Mouse (Mus musculus): ENCODE measurements around the gene Neurod1. TPM values are rescaled to one million over a fixed set of nuclear protein-coding genes. Genes with fewer than 3 reads are reported as not detected.

Neurod1 gene
- total and polyA plus RNA-seq, 3 experiments = not detected

GRCm38 (mm10) chr2:79459061-79460045 is 2.8 kb upstream of the Neurod1 start:
- Histone ChIP-seq H3K79me2 (replicated peaks; ENCODE audit: control insufficient read depth, extremely low read depth, insufficient read depth, poor library complexity, severe bottlenecking) (no peaks in the 10 kb centered on the region), H3K4me3 (replicated peaks in 1 of 3; ENCODE audit: low read depth in 2 of 3, low read length in 2 of 3, poor library complexity in 1 of 3) (no peak overlapping the region), H3K9ac (ENCODE audit: insufficient read depth, low read depth) (no peak overlapping the region), H3K36me3 (replicated peaks in 1 of 2; ENCODE audit: control insufficient read depth in 1 of 2, insufficient read depth in 1 of 2, low read length in 1 of 2) (no peaks in the 10 kb centered on the region), H3K4me1 (ENCODE audit: control insufficient read depth in 1 of 2, insufficient read depth in 2 of 2) (peaks cover 0 to 16% of the 10 kb centered on the region in 2 experiments; a peak in 2 of 4 replicates), H3K27ac (ENCODE audit: insufficient read depth, low read depth) (no peak overlapping the region), H3K9me3 (replicated peaks; ENCODE audit: low read length) (no peaks in the 10 kb centered on the region), H3K27me3 (replicated peaks) (no peaks in the 10 kb centered on the region), H3K4me2 (ENCODE audit: insufficient read depth, low read depth, poor library complexity, severe bottlenecking) (no peak overlapping the region)
- no peak for DNase-seq (ENCODE audit: extremely low read depth)
- in situ Hi-C loops (cut with MboI; ENCODE audit: low pct_ligation_motif_present, low pct_unique_long_range_greater_than_20kb, low sequenced_read_pairs) (no loop called here), dilution Hi-C loops (cut with MboI; ENCODE audit: extremely low pct_ligation_motif_present, extremely low pct_unique_long_range_greater_than_20kb, low sequenced_read_pairs) (no loop called here)
- TF ChIP-seq CHD1 (IDR thresholded peaks at IDR 0.05; ENCODE audit: low read depth, low read length) (no peak), NELFE (IDR thresholded peaks at IDR 0.05; ENCODE audit: low read depth, low read length) (no peak), KAT2A (IDR thresholded peaks at IDR 0.05; ENCODE audit: insufficient replicate concordance, low read length) (no peak), MYC (IDR thresholded peaks at IDR 0.05; ENCODE audit: low read depth, low read length) (no peak), ELF1 (IDR thresholded peaks at IDR 0.05; ENCODE audit: low read depth, low read length) (no peak)

DNA sequence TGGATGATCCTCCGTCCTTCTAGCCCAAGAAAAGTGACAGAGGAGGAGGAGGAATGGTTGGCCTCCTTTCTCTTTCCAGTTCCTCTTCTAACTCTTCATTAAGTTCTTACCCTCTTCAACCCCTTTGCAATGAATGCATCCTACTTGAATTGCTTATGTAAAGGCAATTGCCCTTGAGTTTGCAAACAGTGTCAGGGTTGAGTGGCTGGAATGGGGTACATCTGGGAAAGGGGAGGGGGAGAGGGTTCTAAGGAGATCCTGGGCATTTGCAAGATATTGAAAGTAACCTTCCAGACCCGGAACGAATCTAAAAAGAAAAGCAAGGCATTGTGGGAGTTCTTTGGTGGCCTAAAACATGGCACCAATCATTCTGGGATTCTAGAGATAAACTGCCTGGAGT is 1.4 kb upstream of the Neurod1 start:
- H3K4me3 ChIP-seq (replicated peaks in 1 of 3; ENCODE audit: low read depth in 2 of 3, low read length in 2 of 3, poor library complexity in 1 of 3) = no peak overlapping the region
- H3K9ac ChIP-seq (ENCODE audit: insufficient read depth, low read depth) = no peak overlapping the region
- DNase-seq (ENCODE audit: extremely low read depth) = no peak
- no peaks in the 10 kb centered on the region for H3K9me3 ChIP-seq (replicated peaks; ENCODE audit: low read length)
- TF ChIP-seq RCOR1 (conservative IDR thresholded peaks at IDR 0.05; ENCODE audit: low read depth, low read length) (no peak), UBTF (IDR thresholded peaks at IDR 0.05; ENCODE audit: low read depth, low read length) (no peak), ETS1 (conservative IDR thresholded peaks at IDR 0.05; ENCODE audit: low read depth, low read length) (no peak), JUND (conservative IDR thresholded peaks at IDR 0.05; ENCODE audit: low read depth, low read length) (no peak), CHD2 (IDR thresholded peaks at IDR 0.05; ENCODE audit: low read length) (no peak), ZMIZ1 (IDR thresholded peaks at IDR 0.05; ENCODE audit: low read depth, low read length) (no peak), MYC (IDR thresholded peaks at IDR 0.05; ENCODE audit: low read depth, low read length) (no peak), CTCF (conservative IDR thresholded peaks at IDR 0.05 in 1 of 2, IDR thresholded peaks at IDR 0.05 in 1 of 2; ENCODE audit: low read depth in 2 of 2, low read length in 2 of 2) (no peak), USF2 (conservative IDR thresholded peaks at IDR 0.05; ENCODE audit: low read depth, low read length) (no peak), HCFC1 (IDR thresholded peaks at IDR 0.05; ENCODE audit: low read depth, low read length) (no peak), BHLHE40 (IDR thresholded peaks at IDR 0.05; ENCODE audit: low read depth, low read length) (no peak), ZNF384 (IDR thresholded peaks at IDR 0.05; ENCODE audit: low read depth, low read length) (no peak), ZC3H11A (IDR thresholded peaks at IDR 0.05; ENCODE audit: low read depth, low read length) (no peak), NELFE (IDR thresholded peaks at IDR 0.05; ENCODE audit: low read depth, low read length) (no peak), POLR2A (IDR thresholded peaks at IDR 0.05; ENCODE audit: low read depth, low read length) (no peak), SMC3 (IDR thresholded peaks at IDR 0.05; ENCODE audit: low read depth, low read length) (no peak), ZKSCAN1 (IDR thresholded peaks at IDR 0.05; ENCODE audit: borderline replicate concordance, low read depth, low read length) (no peak)
- H3K4me1 ChIP-seq (ENCODE audit: control insufficient read depth in 1 of 2, insufficient read depth in 2 of 2) = peaks cover 0 to 12% of the 10 kb centered on the region in 2 experiments; a peak in 1 of 4 replicates
- H3K27me3 ChIP-seq (replicated peaks) = no peaks in the 10 kb centered on the region
- H3K36me3 ChIP-seq (replicated peaks in 1 of 2; ENCODE audit: control insufficient read depth in 1 of 2, insufficient read depth in 1 of 2, low read length in 1 of 2) = no peaks in the 10 kb centered on the region
- 0 out of 2 replicates have a peak overlapping the region, but pooled peaks have one; percentile 38 for H3K4me2 ChIP-seq (ENCODE audit: insufficient read depth, low read depth, poor library complexity, severe bottlenecking)
- no peak overlapping the region for H3K27ac ChIP-seq (ENCODE audit: insufficient read depth, low read depth)
- H3K79me2 ChIP-seq (replicated peaks; ENCODE audit: control insufficient read depth, extremely low read depth, insufficient read depth, poor library complexity, severe bottlenecking) = no peaks in the 10 kb centered on the region
- in situ Hi-C loops (cut with MboI; ENCODE audit: low pct_ligation_motif_present, low pct_unique_long_range_greater_than_20kb, low sequenced_read_pairs) = no loop called here
- dilution Hi-C loops (cut with MboI; ENCODE audit: extremely low pct_ligation_motif_present, extremely low pct_unique_long_range_greater_than_20kb, low sequenced_read_pairs) = no loop called here
